Mouse (Mus musculus): ENCODE measurements around the gene Fgfr2. TPM values are rescaled to one million over a fixed set of nuclear protein-coding genes. Genes with fewer than 3 reads are reported as not detected.

Gene Fgfr2
- total RNA-seq, 1 experiment: 37.5 TPM

- no peak for TF ChIP-seq MAFK (IDR thresholded peaks at IDR 0.05; ENCODE audit: insufficient read depth, low read depth, low read length)
- no peak for TF ChIP-seq ZNF384 (IDR thresholded peaks at IDR 0.05; ENCODE audit: low read depth, low read length)
- TF ChIP-seq CHD2 (IDR thresholded peaks at IDR 0.05; ENCODE audit: low read depth, low read length): no peak
- no peak for TF ChIP-seq ZC3H11A (IDR thresholded peaks at IDR 0.05; ENCODE audit: borderline replicate concordance, low read depth, low read length)
- TF ChIP-seq HCFC1 (IDR thresholded peaks at IDR 0.05; ENCODE audit: borderline replicate concordance, insufficient read depth, low read length): no peak
- in situ Hi-C loops (cut with MboI; ENCODE audit: low sequenced_read_pairs in 2 of 2, unreplicated experiment in 2 of 2): no loop called here
- peaks cover 33% of the 10 kb centered on the region; the same call in 1 of the 2 replicates for H3K36me3 ChIP-seq (ENCODE audit: control insufficient read depth, insufficient read depth, low read length, poor library complexity, severe bottlenecking)
- H3K4me3 ChIP-seq (ENCODE audit: insufficient read depth in 1 of 2, low read depth in 1 of 2, low read length in 2 of 2, poor library complexity in 1 of 2, severe bottlenecking in 1 of 2): no peak overlapping the region
- H3K9ac ChIP-seq (ENCODE audit: insufficient read depth, low read depth, low read length, poor library complexity, severe bottlenecking): no peak overlapping the region
- no peaks in the 10 kb centered on the region for H3K9me3 ChIP-seq (ENCODE audit: control insufficient read depth, insufficient read depth, low read depth, low read length)
- no peak for DNase-seq (ENCODE audit: low read depth, low spot score)
- H3K4me1 ChIP-seq (ENCODE audit: control insufficient read depth in 2 of 2, insufficient read depth in 2 of 2, low read length in 2 of 2, poor library complexity in 1 of 2): peaks cover 6 to 36% of the 10 kb centered on the region in 2 experiments
- no peak overlapping the region; the same call in 1 of the 2 replicates for H3K27ac ChIP-seq (ENCODE audit: insufficient read depth, low read depth, low read length, poor library complexity, severe bottlenecking)
Observed at GRCm38 (mm10) chr7:133089621-133090260, 33.4 kb downstream of the Fgfr2 start.

GRCm38 (mm10) chr7:133088830-133089261 is 34.3 kb downstream of the Fgfr2 start:
- no peak overlapping the region for H3K27ac ChIP-seq (ENCODE audit: insufficient read depth, low read depth, low read length, poor library complexity, severe bottlenecking)
- no peak for TF ChIP-seq ZC3H11A (IDR thresholded peaks at IDR 0.05; ENCODE audit: borderline replicate concordance, low read depth, low read length)
- TF ChIP-seq HCFC1 (IDR thresholded peaks at IDR 0.05; ENCODE audit: borderline replicate concordance, insufficient read depth, low read length): no peak
- TF ChIP-seq MAFK (IDR thresholded peaks at IDR 0.05; ENCODE audit: insufficient read depth, low read depth, low read length): no peak
- no peak for TF ChIP-seq ZNF384 (IDR thresholded peaks at IDR 0.05; ENCODE audit: low read depth, low read length)
- no peak for TF ChIP-seq CHD2 (IDR thresholded peaks at IDR 0.05; ENCODE audit: low read depth, low read length)
- in situ Hi-C loops (cut with MboI; ENCODE audit: low sequenced_read_pairs in 2 of 2, unreplicated experiment in 2 of 2): no loop called here
- no peak for DNase-seq (ENCODE audit: low read depth, low spot score)
- no peaks in the 10 kb centered on the region for H3K9me3 ChIP-seq (ENCODE audit: control insufficient read depth, insufficient read depth, low read depth, low read length)
- peaks cover 39% of the 10 kb centered on the region; the same call in 1 of the 2 replicates for H3K36me3 ChIP-seq (ENCODE audit: control insufficient read depth, insufficient read depth, low read length, poor library complexity, severe bottlenecking)
- no peak overlapping the region for H3K9ac ChIP-seq (ENCODE audit: insufficient read depth, low read depth, low read length, poor library complexity, severe bottlenecking)
- H3K4me1 ChIP-seq (ENCODE audit: control insufficient read depth in 2 of 2, insufficient read depth in 2 of 2, low read length in 2 of 2, poor library complexity in 1 of 2): peaks cover 4 to 41% of the 10 kb centered on the region in 2 experiments
- 0 out of 4 replicates have a peak overlapping the region, but pooled peaks have one; percentile 1 to 2 for H3K4me3 ChIP-seq (ENCODE audit: insufficient read depth in 1 of 2, low read depth in 1 of 2, low read length in 2 of 2, poor library complexity in 1 of 2, severe bottlenecking in 1 of 2)

GRCm38 (mm10) chr7:133088411-133088810 is 34.7 kb downstream of the Fgfr2 start:
- H3K36me3 ChIP-seq (ENCODE audit: control insufficient read depth, insufficient read depth, low read length, poor library complexity, severe bottlenecking): peaks cover 41% of the 10 kb centered on the region; the same call in 1 of the 2 replicates
- no peak for DNase-seq (ENCODE audit: low read depth, low spot score)
- in situ Hi-C loops (cut with MboI; ENCODE audit: low sequenced_read_pairs in 2 of 2, unreplicated experiment in 2 of 2): no loop called here
- no peak for TF ChIP-seq CHD2 (IDR thresholded peaks at IDR 0.05; ENCODE audit: low read depth, low read length)
- TF ChIP-seq ZNF384 (IDR thresholded peaks at IDR 0.05; ENCODE audit: low read depth, low read length): no peak
- no peak for TF ChIP-seq MAFK (IDR thresholded peaks at IDR 0.05; ENCODE audit: insufficient read depth, low read depth, low read length)
- no peak for TF ChIP-seq ZC3H11A (IDR thresholded peaks at IDR 0.05; ENCODE audit: borderline replicate concordance, low read depth, low read length)
- TF ChIP-seq HCFC1 (IDR thresholded peaks at IDR 0.05; ENCODE audit: borderline replicate concordance, insufficient read depth, low read length): no peak
- H3K4me1 ChIP-seq (ENCODE audit: control insufficient read depth in 2 of 2, insufficient read depth in 2 of 2, low read length in 2 of 2, poor library complexity in 1 of 2): peaks cover 1 to 43% of the 10 kb centered on the region in 2 experiments
- no peak overlapping the region for H3K27ac ChIP-seq (ENCODE audit: insufficient read depth, low read depth, low read length, poor library complexity, severe bottlenecking)
- H3K9me3 ChIP-seq (ENCODE audit: control insufficient read depth, insufficient read depth, low read depth, low read length): no peaks in the 10 kb centered on the region
- H3K9ac ChIP-seq (ENCODE audit: insufficient read depth, low read depth, low read length, poor library complexity, severe bottlenecking): no peak overlapping the region
- no peak overlapping the region for H3K4me3 ChIP-seq (ENCODE audit: insufficient read depth in 1 of 2, low read depth in 1 of 2, low read length in 2 of 2, poor library complexity in 1 of 2, severe bottlenecking in 1 of 2)

GRCm38 (mm10) chr7:133085408-133085807 is 37.7 kb downstream of the Fgfr2 start:
- Histone ChIP-seq H3K4me3 (ENCODE audit: insufficient read depth in 1 of 2, low read depth in 1 of 2, low read length in 2 of 2, poor library complexity in 1 of 2, severe bottlenecking in 1 of 2) (no peak overlapping the region), H3K9me3 (ENCODE audit: control insufficient read depth, insufficient read depth, low read depth, low read length) (no peaks in the 10 kb centered on the region), H3K4me1 (ENCODE audit: control insufficient read depth in 2 of 2, insufficient read depth in 2 of 2, low read length in 2 of 2, poor library complexity in 1 of 2) (peaks cover 1 to 39% of the 10 kb centered on the region in 2 experiments; a peak in 3 of 4 replicates), H3K36me3 (ENCODE audit: control insufficient read depth, insufficient read depth, low read length, poor library complexity, severe bottlenecking) (peaks cover 50% of the 10 kb centered on the region), H3K9ac (ENCODE audit: insufficient read depth, low read depth, low read length, poor library complexity, severe bottlenecking) (no peak overlapping the region), H3K27ac (ENCODE audit: insufficient read depth, low read depth, low read length, poor library complexity, severe bottlenecking) (no peak overlapping the region)
- no peak for DNase-seq (ENCODE audit: low read depth, low spot score)
- TF ChIP-seq MAFK (IDR thresholded peaks at IDR 0.05; ENCODE audit: insufficient read depth, low read depth, low read length) (no peak), ZC3H11A (IDR thresholded peaks at IDR 0.05; ENCODE audit: borderline replicate concordance, low read depth, low read length) (no peak), ZNF384 (IDR thresholded peaks at IDR 0.05; ENCODE audit: low read depth, low read length) (no peak)
- in situ Hi-C loops (cut with MboI; ENCODE audit: low sequenced_read_pairs in 2 of 2, unreplicated experiment in 2 of 2): no loop called here
